Mouse (Mus musculus): ENCODE results near the gene Osm. TPM values are rescaled to one million over a fixed set of nuclear protein-coding genes. Genes with fewer than 3 reads are reported as not detected.

The Osm gene
- total and polyA plus RNA-seq, 3 experiments, result 11.0 to 15.1 (median 12.5) TPM

DNA sequence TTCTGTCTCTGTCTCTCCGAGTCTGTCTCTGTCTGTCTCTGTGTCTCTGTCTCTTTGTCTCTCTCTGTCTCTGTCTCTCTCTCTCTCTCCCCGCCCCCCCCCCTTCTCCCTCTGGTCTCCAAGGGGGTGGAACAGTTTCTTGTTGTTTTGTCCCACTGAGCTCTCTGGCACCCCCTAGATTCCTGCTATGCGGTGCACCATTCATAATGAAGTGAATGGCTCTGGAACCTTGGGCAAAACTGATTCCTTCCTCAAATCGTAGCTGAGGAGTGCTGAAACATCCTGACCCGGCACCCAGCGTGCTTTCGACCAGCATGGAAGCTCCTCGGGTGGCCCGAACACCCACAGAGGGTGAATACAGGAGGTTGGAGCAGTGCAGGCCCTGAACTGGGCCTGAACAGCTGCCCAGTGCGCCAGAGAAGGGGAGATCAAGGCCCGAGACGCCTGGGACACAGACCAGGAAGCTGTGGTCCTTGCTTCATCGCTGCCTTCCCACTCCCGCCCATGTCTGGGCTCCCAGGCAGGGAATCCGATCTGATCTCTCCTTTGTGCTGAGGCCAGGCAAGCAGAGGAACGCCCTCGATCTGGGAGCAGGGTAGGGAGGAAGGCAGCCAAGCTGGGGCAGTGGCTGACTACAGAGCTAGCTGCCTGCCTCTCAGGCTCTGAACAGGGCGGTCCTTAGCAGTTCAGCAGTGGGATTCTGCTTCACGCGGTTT lies 34.7 kb downstream of the Osm start:
- Histone ChIP-seq H3K4me2 (ENCODE audit: insufficient read depth, low read depth, poor library complexity, severe bottlenecking) (no peak overlapping the region), H3K27ac (ENCODE audit: insufficient read depth, low read depth) (no peak overlapping the region), H3K9ac (ENCODE audit: insufficient read depth, low read depth) (no peak overlapping the region), H3K4me1 (ENCODE audit: control insufficient read depth in 1 of 2, insufficient read depth in 2 of 2) (peaks cover 12 to 34% of the 10 kb centered on the region in 2 experiments), H3K9me3 (replicated peaks; ENCODE audit: low read length) (no peaks in the 10 kb centered on the region), H3K27me3 (replicated peaks) (peaks cover 32% of the 10 kb centered on the region), H3K4me3 (replicated peaks in 1 of 3; ENCODE audit: low read depth in 2 of 3, low read length in 2 of 3, poor library complexity in 1 of 3) (no peak overlapping the region), H3K79me2 (replicated peaks; ENCODE audit: control insufficient read depth, extremely low read depth, insufficient read depth, poor library complexity, severe bottlenecking) (no peaks in the 10 kb centered on the region), H3K36me3 (replicated peaks in 1 of 2; ENCODE audit: control insufficient read depth in 1 of 2, insufficient read depth in 1 of 2, low read length in 1 of 2) (no peaks in the 10 kb centered on the region)
- no peak for TF ChIP-seq UBTF (IDR thresholded peaks at IDR 0.05; ENCODE audit: low read depth, low read length)
- TF ChIP-seq CHD2 (IDR thresholded peaks at IDR 0.05; ENCODE audit: low read length), result 0 out of 2 replicates have a peak, but pooled peaks have one; percentile 24
- TF ChIP-seq CTCF (conservative IDR thresholded peaks at IDR 0.05 in 1 of 2, IDR thresholded peaks at IDR 0.05 in 1 of 2; ENCODE audit: low read depth in 2 of 2, low read length in 2 of 2), result peak in 1 of 2 experiments; percentile 61; a peak in 2 of 4 replicates
- in situ Hi-C loops (cut with MboI; ENCODE audit: low pct_ligation_motif_present, low pct_unique_long_range_greater_than_20kb, low sequenced_read_pairs), result loop anchor here (25.0 kb wide), 1 partner anchor 566 kb away; the partner anchor contains the start of gene Nf2
- dilution Hi-C loops (cut with MboI; ENCODE audit: extremely low pct_ligation_motif_present, extremely low pct_unique_long_range_greater_than_20kb, low sequenced_read_pairs), result no loop called here
- DNase-seq (ENCODE audit: extremely low read depth), result no peak

DNA sequence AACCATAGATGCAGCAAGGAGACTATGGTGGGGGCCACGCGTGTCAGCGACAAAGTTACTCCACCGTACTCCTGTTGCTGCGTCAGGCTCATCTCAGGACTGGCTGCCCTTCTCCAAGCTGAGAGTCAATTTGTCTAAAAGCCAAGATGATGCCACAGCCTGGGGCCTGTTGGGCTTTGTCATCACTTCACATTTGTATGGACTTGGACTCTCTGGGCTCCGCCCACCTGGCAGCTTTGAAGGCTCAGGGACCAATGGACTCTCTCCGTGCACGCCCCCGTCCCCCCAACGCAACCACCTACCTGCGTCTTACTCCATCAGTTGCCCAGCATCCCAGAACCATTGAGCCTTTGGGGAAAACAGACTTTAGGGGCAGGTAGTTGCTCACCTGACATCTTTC lies 35.3 kb downstream of the Osm start:
- dilution Hi-C loops (cut with MboI; ENCODE audit: extremely low pct_ligation_motif_present, extremely low pct_unique_long_range_greater_than_20kb, low sequenced_read_pairs), result no loop called here
- no peak overlapping the region for H3K4me2 ChIP-seq (ENCODE audit: insufficient read depth, low read depth, poor library complexity, severe bottlenecking)
- in situ Hi-C loops (cut with MboI; ENCODE audit: low pct_ligation_motif_present, low pct_unique_long_range_greater_than_20kb, low sequenced_read_pairs), result loop anchor here (25.0 kb wide), 1 partner anchor 566 kb away; the partner anchor contains the start of gene Nf2
- no peak overlapping the region for H3K4me3 ChIP-seq (replicated peaks in 1 of 3; ENCODE audit: low read depth in 2 of 3, low read length in 2 of 3, poor library complexity in 1 of 3)
- no peaks in the 10 kb centered on the region for H3K79me2 ChIP-seq (replicated peaks; ENCODE audit: control insufficient read depth, extremely low read depth, insufficient read depth, poor library complexity, severe bottlenecking)
- H3K9me3 ChIP-seq (replicated peaks; ENCODE audit: low read length), result no peaks in the 10 kb centered on the region
- DNase-seq (ENCODE audit: extremely low read depth), result no peak
- H3K9ac ChIP-seq (ENCODE audit: insufficient read depth, low read depth), result no peak overlapping the region
- no peak overlapping the region for H3K27ac ChIP-seq (ENCODE audit: insufficient read depth, low read depth)
- H3K4me1 ChIP-seq (ENCODE audit: control insufficient read depth in 1 of 2, insufficient read depth in 2 of 2), result peaks cover 12 to 32% of the 10 kb centered on the region in 2 experiments
- TF ChIP-seq KAT2A (IDR thresholded peaks at IDR 0.05; ENCODE audit: insufficient replicate concordance, low read length) (no peak), TBP (conservative IDR thresholded peaks at IDR 0.05; ENCODE audit: low read depth, low read length) (no peak), RAD21 (IDR thresholded peaks at IDR 0.05; ENCODE audit: low read depth, low read length) (no peak), MXI1 (IDR thresholded peaks at IDR 0.05; ENCODE audit: low read depth, low read length) (no peak), ELF1 (IDR thresholded peaks at IDR 0.05; ENCODE audit: low read depth, low read length) (no peak), EP300 (IDR thresholded peaks at IDR 0.05; ENCODE audit: low read length) (no peak), JUN (IDR thresholded peaks at IDR 0.05; ENCODE audit: insufficient read depth, low read depth, low read length) (no peak), GABPA (IDR thresholded peaks at IDR 0.05; ENCODE audit: insufficient replicate concordance, low read depth, low read length) (no peak), ZC3H11A (IDR thresholded peaks at IDR 0.05; ENCODE audit: low read depth, low read length) (no peak), ETS1 (conservative IDR thresholded peaks at IDR 0.05; ENCODE audit: low read depth, low read length) (no peak), JUND (conservative IDR thresholded peaks at IDR 0.05; ENCODE audit: low read depth, low read length) (no peak), E2F4 (IDR thresholded peaks at IDR 0.05; ENCODE audit: insufficient replicate concordance, low read depth, low read length) (no peak), USF2 (conservative IDR thresholded peaks at IDR 0.05; ENCODE audit: low read depth, low read length) (no peak), SMC3 (IDR thresholded peaks at IDR 0.05; ENCODE audit: low read depth, low read length) (no peak), SIN3A (IDR thresholded peaks at IDR 0.05; ENCODE audit: low read length) (no peak), NRF1 (IDR thresholded peaks at IDR 0.05; ENCODE audit: low read depth, low read length) (no peak)
- H3K36me3 ChIP-seq (replicated peaks in 1 of 2; ENCODE audit: control insufficient read depth in 1 of 2, insufficient read depth in 1 of 2, low read length in 1 of 2), result no peaks in the 10 kb centered on the region
- peaks cover 27% of the 10 kb centered on the region for H3K27me3 ChIP-seq (replicated peaks)
